Mouse (Mus musculus) midbrain, postnatal 0 days (tissue): ENCODE data around the gene Vmn2r89. TPM values are rescaled to one million over a fixed set of nuclear protein-coding genes. Genes with fewer than 3 reads are reported as not detected.
"Not testable (repeated sequence)": the region's sequence is repeated elsewhere in the genome, so short reads cannot be mapped to it uniquely, and the experiment has no call there.

Experiments used
- ATAC-seq: fragments of 200-750 bp; cut with Nextera tagmentation; 2 replicates; pipeline ENCODE4 v1.8.0; 2017; ENCODE audit warnings: moderate number of reproducible peaks, mild to moderate bottlenecking, moderate TSS enrichment, moderate library complexity; ENCODE audit not compliant: low FRiP score
- DNase-seq: peaks from one replicate; pipeline ENCODE4 v3.0.0-alpha.2; 2015; ENCODE audit warnings: low spot score
- H3K27ac ChIP-seq: fragments of 300-500 bp; sonication (generic); 2 replicates; pipeline ENCODE4 v1.5.1; 2014; ENCODE audit warnings: low read depth, mild to moderate bottlenecking, low read length, mixed read lengths
- H3K27me3 ChIP-seq: fragments of 300-500 bp; sonication (generic); 2 replicates; pipeline ENCODE4 v1.6.1; 2014; ENCODE audit warnings: low read length, control low read depth, mixed read lengths; ENCODE audit not compliant: insufficient read depth
- H3K36me3 ChIP-seq: fragments of 300-500 bp; sonication (generic); 2 replicates; pipeline ENCODE4 v1.6.1; 2014; ENCODE audit warnings: low read length, control low read depth, mixed read lengths; ENCODE audit not compliant: insufficient read depth
- H3K4me1 ChIP-seq: fragments of 300-500 bp; sonication (generic); 2 replicates; pipeline ENCODE4 v1.6.1; 2014; ENCODE audit warnings: mild to moderate bottlenecking, control low read depth, antibody characterized with exemption, low read length, mixed read lengths; ENCODE audit not compliant: insufficient read depth
- H3K4me2 ChIP-seq: fragments of 300-500 bp; sonication (generic); 2 replicates; pipeline ENCODE4 v1.6.1; 2014; ENCODE audit warnings: low read depth, mild to moderate bottlenecking, low read length, mixed read lengths; ENCODE audit not compliant: poor library complexity, severe bottlenecking
- H3K4me3 ChIP-seq: fragments of 300-500 bp; sonication (generic); 2 replicates; pipeline ENCODE4 v1.5.1; 2014; ENCODE audit warnings: low read depth, mild to moderate bottlenecking, low read length, moderate library complexity
- H3K9ac ChIP-seq: fragments of 300-500 bp; sonication (generic); replicated peaks from 2 replicates; pipeline ENCODE4 v1.6.1; 2014; ENCODE audit warnings: mild to moderate bottlenecking, low read length, moderate library complexity, mixed read lengths; ENCODE audit not compliant: poor library complexity, severe bottlenecking
- H3K9me3 ChIP-seq: fragments of 300-500 bp; sonication (generic); 2 replicates; pipeline ENCODE4 v1.6.1; 2016; ENCODE audit warnings: low read length, control low read depth
- CTCF ChIP-seq: IDR thresholded peaks from 2 replicates; pipeline ENCODE4 v1.5.1; 2016; ENCODE audit warnings: antibody characterized with exemption, mild to moderate bottlenecking
- WGBS: fragments of 180-500 bp; shearing (Covaris S2); extraction: QIAGEN DNeasy Blood & Tissue Kit; methylation state at CpG from one replicate; pipeline ENCODE4 v1.1.7; 2014; 5-methylcytosine and 5-hydroxymethylcytosine counted together
- polyA plus RNA-seq: library from polyadenylated mRNA; unstranded; fragments of >200 nt; fragmentation: Nextera tagmentation; extraction: Ambion mirVana; gene quantifications from 2 replicates; pipeline ENCODE4 v1.2.1, GENCODE M21; 2015
- total RNA-seq: library from RNA; depleted of rRNA; stranded (reverse); fragments of >200 nt; gene quantifications from 2 replicates; pipeline ENCODE4 v1.2.3, GENCODE M21; 2014

The Vmn2r89 gene
- total and polyA plus RNA-seq, 2 experiments from 2014 or later, result not detected

DNA sequence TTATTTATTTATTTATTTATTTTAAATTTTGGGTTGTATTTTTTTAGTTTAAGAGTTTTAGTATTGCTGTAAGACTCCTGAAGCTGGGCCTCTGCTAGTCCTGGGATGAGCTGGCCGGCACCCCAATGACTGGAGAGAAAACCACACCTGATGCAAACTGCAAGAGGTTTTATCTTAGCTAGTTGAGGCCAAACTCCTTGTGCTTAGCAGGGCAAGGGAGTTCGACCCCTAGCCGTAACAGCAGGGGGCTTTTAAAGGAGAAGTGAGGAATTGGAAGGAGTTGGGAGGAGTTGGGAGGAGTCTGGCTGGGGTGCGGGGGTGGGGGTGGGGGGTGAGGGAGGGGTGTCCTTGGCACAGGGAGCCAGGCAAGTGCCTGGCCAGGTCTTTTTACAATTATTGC, 12.7 kb upstream of the Vmn2r89 start:
- DNase-seq (no peak), ATAC-seq (no peak)
- Histone ChIP-seq H3K4me1 (no peaks in the 10 kb centered on the region), H3K27me3 (no peaks in the 10 kb centered on the region), H3K27ac (no peak overlapping the region), H3K9me3 (peaks cover 11% of the 10 kb centered on the region), H3K9ac (no peak overlapping the region), H3K4me3 (no peak overlapping the region), H3K36me3 (no peaks in the 10 kb centered on the region), H3K4me2 (no peak overlapping the region)
- TF ChIP-seq CTCF, result no peak
- WGBS, result 76% methylated on average over 4 of the region's 4 CpGs

GRCm38 (mm10) chr14:51480278-51480677, 28.6 kb downstream of the Vmn2r89 start:
- not testable (repeated sequence) for H3K27ac ChIP-seq, DNase-seq, H3K4me2 ChIP-seq, ATAC-seq, H3K27me3 ChIP-seq, H3K36me3 ChIP-seq, H3K4me3 ChIP-seq, H3K9me3 ChIP-seq, H3K9ac ChIP-seq, H3K4me1 ChIP-seq
- 88% methylated on average over 10 of the region's 10 CpGs for whole genome bisulfite sequencing

- not testable (repeated sequence) for H3K27ac ChIP-seq, H3K9ac ChIP-seq, H3K4me1 ChIP-seq, ATAC-seq, H3K4me2 ChIP-seq, H3K27me3 ChIP-seq, H3K4me3 ChIP-seq, H3K9me3 ChIP-seq, H3K36me3 ChIP-seq
- peak; percentile 1 for DNase-seq
- 92% methylated on average over 12 of the region's 12 CpGs for WGBS
These were observed 29.8 kb downstream of the Vmn2r89 start for GRCm38 (mm10) chr14:51481332-51482015.

DNA sequence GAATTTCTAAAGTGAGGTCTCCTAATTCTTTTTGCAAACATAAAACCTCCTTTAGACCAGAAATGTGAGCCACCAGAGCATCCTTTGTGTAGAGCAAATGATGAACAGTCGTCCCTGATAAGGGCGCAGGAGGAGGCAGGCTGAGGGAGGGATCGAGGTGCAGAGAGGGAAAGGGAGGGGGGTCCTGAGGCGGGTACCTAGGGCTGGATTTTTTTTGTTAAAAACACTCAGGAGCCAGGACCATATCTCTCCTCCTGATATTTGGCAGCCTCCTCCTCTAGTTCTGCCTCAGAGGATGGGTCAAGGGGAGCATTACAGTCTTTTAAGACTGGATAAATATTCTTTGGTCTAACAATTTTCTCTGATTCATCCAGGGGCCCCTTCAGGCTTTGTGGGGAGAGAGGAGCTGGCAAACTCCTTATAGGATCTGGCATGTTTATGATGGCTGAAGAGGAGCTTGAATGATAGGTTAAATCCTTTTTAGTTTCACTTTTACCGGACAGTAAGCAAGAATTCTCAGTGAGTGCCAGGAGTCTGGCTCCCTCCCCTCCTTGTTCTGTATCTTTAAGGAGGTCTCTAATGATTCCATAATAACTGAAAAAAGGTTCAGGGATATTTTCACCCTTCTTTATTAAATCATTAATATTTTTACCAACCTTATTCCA, 30.5 kb downstream of the Vmn2r89 start:
- no peak overlapping the region for H3K27ac ChIP-seq
- H3K4me3 ChIP-seq, result no peak overlapping the region
- DNase-seq (no peak), ATAC-seq (no peak)
- 85% methylated on average over 5 of the region's 5 CpGs for WGBS
- H3K4me1 ChIP-seq, result no peaks in the 10 kb centered on the region
- no peak overlapping the region for H3K4me2 ChIP-seq
- H3K9me3 ChIP-seq, result no peaks in the 10 kb centered on the region
- TF ChIP-seq CTCF, result no peak
- H3K9ac ChIP-seq, result no peak overlapping the region
- H3K36me3 ChIP-seq, result no peaks in the 10 kb centered on the region
- H3K27me3 ChIP-seq, result no peaks in the 10 kb centered on the region

DNA sequence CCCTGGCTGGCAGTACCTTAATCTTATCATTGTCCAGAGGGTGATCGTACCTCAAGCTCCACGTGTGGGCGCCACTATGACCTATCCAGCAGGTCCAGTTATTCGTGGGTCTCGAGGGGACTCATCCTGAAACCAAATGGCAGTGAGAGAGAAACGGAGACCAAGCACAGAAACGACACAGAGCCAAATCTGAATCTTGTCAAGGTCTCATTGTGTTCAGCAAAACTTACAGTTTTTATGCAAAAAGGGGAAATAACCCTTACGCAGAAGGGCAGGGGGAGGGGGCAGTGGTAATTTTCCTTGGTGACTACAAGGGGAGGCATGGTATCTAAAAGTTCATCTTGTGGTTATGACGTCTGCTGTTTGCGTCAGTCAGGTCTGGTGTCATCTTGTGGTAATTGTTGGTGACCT, 31.3 kb downstream of the Vmn2r89 start:
- not testable (repeated sequence) for DNase-seq, H3K4me1 ChIP-seq, H3K36me3 ChIP-seq, H3K4me2 ChIP-seq, ATAC-seq, H3K9me3 ChIP-seq, H3K9ac ChIP-seq, H3K4me3 ChIP-seq, H3K27ac ChIP-seq, H3K27me3 ChIP-seq
- WGBS, result 85% methylated on average over 10 of the region's 10 CpGs

- no peaks in the 10 kb centered on the region for H3K36me3 ChIP-seq
- no peaks in the 10 kb centered on the region for H3K9me3 ChIP-seq
- 97% methylated on average over 1 of the region's 1 CpGs for WGBS
- no peak overlapping the region for H3K4me2 ChIP-seq
- ATAC-seq (no peak), DNase-seq (no peak)
- no peaks in the 10 kb centered on the region for H3K4me1 ChIP-seq
- no peak overlapping the region for H3K27ac ChIP-seq
- no peaks in the 10 kb centered on the region for H3K27me3 ChIP-seq
- TF ChIP-seq CTCF, result no peak
- H3K4me3 ChIP-seq, result no peak overlapping the region
- H3K9ac ChIP-seq, result no peak overlapping the region
These were observed 32.0 kb downstream of the Vmn2r89 start for GRCm38 (mm10) chr14:51483671-51484070.
